Mouse (Mus musculus) kidney, embryonic 16.5 days (tissue): ENCODE measurements around the gene Aco1. TPM values are rescaled to one million over a fixed set of nuclear protein-coding genes. Genes with fewer than 3 reads are reported as not detected.

Experiments used
- ATAC-seq: fragments of 200-750 bp; cut with Nextera tagmentation; 2 replicates; pipeline ENCODE4 v1.8.0; 2017; ENCODE audit warnings: moderate TSS enrichment; ENCODE audit not compliant: low FRiP score, low TSS enrichment
- H3K27ac ChIP-seq: fragments of 300-500 bp; sonication (generic); 2 replicates; pipeline ENCODE4 v1.5.1; 2014; ENCODE audit warnings: low read length
- H3K27me3 ChIP-seq: fragments of 300-500 bp; sonication (generic); 2 replicates; pipeline ENCODE4 v1.6.1; 2014; ENCODE audit warnings: low read length, control low read depth, mixed read lengths; ENCODE audit not compliant: insufficient read depth
- H3K36me3 ChIP-seq: fragments of 300-500 bp; sonication (generic); 2 replicates; pipeline ENCODE4 v1.6.1; 2014; ENCODE audit warnings: low read length, control low read depth, mixed read lengths; ENCODE audit not compliant: insufficient read depth
- H3K4me1 ChIP-seq: fragments of 300-500 bp; sonication (generic); 2 replicates; pipeline ENCODE4 v1.6.1; 2014; ENCODE audit warnings: low read length, control low read depth, mixed read lengths; ENCODE audit not compliant: insufficient read depth
- H3K4me2 ChIP-seq: fragments of 300-500 bp; sonication (generic); replicated peaks from 2 replicates; pipeline ENCODE4 v1.6.1; 2014; ENCODE audit warnings: low read depth, low read length
- H3K4me3 ChIP-seq: fragments of 300-500 bp; sonication (generic); 2 replicates; pipeline ENCODE4 v1.5.1; 2014; ENCODE audit warnings: mild to moderate bottlenecking, low read length
- H3K9ac ChIP-seq: fragments of 300-500 bp; sonication (generic); replicated peaks from 2 replicates; pipeline ENCODE4 v1.6.1; 2014; ENCODE audit warnings: low read length
- H3K9me3 ChIP-seq: fragments of 300-500 bp; sonication (generic); 2 replicates; pipeline ENCODE4 v1.6.1; 2016; ENCODE audit warnings: low read length, control low read depth
- WGBS: fragments of 180-500 bp; shearing (Covaris S2); extraction: QIAGEN DNeasy Blood & Tissue Kit; methylation state at CpG from one replicate; pipeline ENCODE4 v1.1.7; 2014; 5-methylcytosine and 5-hydroxymethylcytosine counted together
- polyA plus RNA-seq: library from polyadenylated mRNA; unstranded; fragments of >200 nt; fragmentation: Nextera tagmentation; extraction: Ambion mirVana; gene quantifications from 2 replicates; pipeline ENCODE4 v1.2.1, GENCODE M21; 2015

Aco1 gene
- polyA plus RNA-seq, 1 experiment from 2014 or later, result 89.4 TPM

DNA sequence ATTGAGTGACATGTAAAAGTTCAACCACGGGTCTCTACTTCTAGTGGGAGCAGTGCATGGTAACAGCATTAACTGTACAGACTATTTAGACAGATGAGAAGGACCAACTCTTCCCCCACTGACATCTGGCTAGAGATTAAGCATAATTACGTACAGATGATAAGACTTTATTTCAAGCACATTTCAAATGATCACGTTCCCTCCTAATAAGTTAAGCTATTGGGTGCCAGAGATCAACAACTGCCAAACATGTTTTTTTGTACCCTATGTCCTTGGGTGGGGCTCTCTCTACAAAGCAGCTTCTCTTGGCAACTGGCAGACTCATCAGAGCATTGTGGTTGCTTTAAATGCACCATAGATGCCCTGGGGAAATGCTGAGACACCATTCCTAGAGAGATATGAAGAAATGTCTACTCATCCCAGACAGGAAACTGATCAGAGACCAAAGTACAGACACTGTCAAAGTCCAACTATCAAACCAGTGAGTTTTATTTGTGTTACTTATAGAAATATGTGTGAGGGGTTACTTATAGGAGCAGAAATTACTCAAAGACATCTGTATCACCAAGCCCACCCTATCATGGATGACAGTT is 3.1 kb upstream of the Aco1 start:
- Histone ChIP-seq H3K27me3 (no peaks in the 10 kb centered on the region), H3K9me3 (no peaks in the 10 kb centered on the region), H3K36me3 (no peaks in the 10 kb centered on the region), H3K4me2 (no peak overlapping the region), H3K4me1 (peaks cover 12% of the 10 kb centered on the region), H3K27ac (no peak overlapping the region), H3K4me3 (no peak overlapping the region), H3K9ac (no peak overlapping the region)
- no peak for ATAC-seq
- 78% methylated on average over 3 of the region's 3 CpGs for WGBS

DNA sequence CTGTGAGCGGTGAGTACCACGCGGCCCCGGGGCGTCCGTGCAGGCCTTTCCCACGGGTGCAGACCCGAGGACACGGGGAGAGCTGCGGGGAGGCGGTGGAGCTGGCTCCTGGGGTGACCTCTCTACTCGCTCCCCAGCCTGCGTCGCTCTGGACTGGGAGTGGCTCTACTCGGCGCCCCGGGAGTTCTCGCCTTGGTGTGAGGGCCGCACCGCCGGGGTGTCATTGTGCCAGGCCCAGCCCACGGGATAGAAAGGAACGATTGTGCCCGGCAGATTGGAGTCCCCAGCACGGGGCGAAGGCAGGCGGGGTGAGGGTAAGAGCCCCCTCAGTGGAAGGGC is 621 bp downstream of the Aco1 start:
- Histone ChIP-seq H3K4me3 (peak overlapping the region; percentile 81), H3K4me1 (peaks cover 21% of the 10 kb centered on the region), H3K27ac (peak overlapping the region; percentile 97), H3K9ac (peak overlapping the region; percentile 95), H3K4me2 (peak overlapping the region; percentile 70), H3K9me3 (no peaks in the 10 kb centered on the region), H3K36me3 (no peaks in the 10 kb centered on the region; the same call in 1 of the 2 replicates), H3K27me3 (no peaks in the 10 kb centered on the region)
- ATAC-seq, result no peak; the same call in 1 of the 2 replicates
- 0% methylated on average over 27 of the region's 27 CpGs for WGBS

DNA sequence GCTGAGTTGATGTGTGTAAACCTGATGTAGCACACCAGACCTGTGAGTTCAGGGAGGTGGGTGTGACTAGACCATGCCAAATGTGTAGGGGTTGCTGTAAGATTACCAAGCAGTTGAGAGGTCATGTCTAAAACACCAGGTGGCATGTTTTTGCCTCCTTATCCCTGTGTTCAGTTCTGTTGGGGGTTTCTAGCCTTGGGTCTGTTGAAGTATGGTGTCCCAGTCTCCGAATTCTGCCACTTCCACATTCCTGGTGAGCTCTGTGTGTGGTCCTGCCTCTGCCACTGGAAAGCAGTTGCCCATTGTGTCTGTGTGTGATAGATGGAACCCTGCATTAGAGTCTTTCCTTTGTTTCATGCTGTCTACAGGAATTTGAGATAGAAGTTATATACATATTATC is 1.7 kb downstream of the Aco1 start:
- no peaks in the 10 kb centered on the region for H3K9me3 ChIP-seq
- 16% methylated on average over 1 of the region's 1 CpGs for WGBS
- peaks cover 21% of the 10 kb centered on the region for H3K4me1 ChIP-seq
- H3K36me3 ChIP-seq, result no peaks in the 10 kb centered on the region; the same call in 1 of the 2 replicates
- H3K27ac ChIP-seq, result no peak overlapping the region
- H3K4me2 ChIP-seq, result peak overlapping the region; percentile 70
- peak overlapping the region; percentile 81 for H3K4me3 ChIP-seq
- H3K9ac ChIP-seq, result peak overlapping the region; percentile 95
- no peak for ATAC-seq
- H3K27me3 ChIP-seq, result no peaks in the 10 kb centered on the region

DNA sequence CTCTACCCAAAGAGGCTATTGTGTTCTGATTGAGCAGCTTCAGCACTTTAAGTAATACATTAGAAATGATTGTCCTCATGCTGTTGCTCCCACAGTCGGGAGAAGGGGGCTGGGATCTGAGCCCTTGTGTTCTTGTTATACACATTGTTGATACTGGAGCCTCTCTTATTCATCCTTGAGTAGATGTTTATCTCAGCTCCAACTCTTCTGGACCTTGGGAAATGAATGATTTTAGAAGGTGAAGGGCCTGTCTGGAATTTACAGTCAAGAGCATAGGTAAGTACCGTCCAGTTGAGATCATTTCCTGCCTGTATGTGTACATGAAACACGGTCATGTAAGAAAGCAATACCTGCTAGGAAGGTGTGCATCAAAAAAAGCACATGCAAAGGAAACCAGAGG is 2.1 kb downstream of the Aco1 start:
- Histone ChIP-seq H3K9ac (no peak overlapping the region), H3K4me2 (peak overlapping the region; percentile 70), H3K27me3 (no peaks in the 10 kb centered on the region), H3K4me3 (no peak overlapping the region), H3K36me3 (no peaks in the 10 kb centered on the region; the same call in 1 of the 2 replicates), H3K27ac (no peak overlapping the region), H3K9me3 (no peaks in the 10 kb centered on the region), H3K4me1 (peaks cover 21% of the 10 kb centered on the region)
- WGBS, result 68% methylated on average over 3 of the region's 3 CpGs
- no peak for ATAC-seq

- no peak for ATAC-seq
- Histone ChIP-seq H3K36me3 (no peaks in the 10 kb centered on the region; the same call in 1 of the 2 replicates), H3K9ac (no peak overlapping the region), H3K9me3 (no peaks in the 10 kb centered on the region), H3K4me3 (no peak overlapping the region), H3K27me3 (no peaks in the 10 kb centered on the region), H3K27ac (no peak overlapping the region), H3K4me2 (no peak overlapping the region), H3K4me1 (peaks cover 17% of the 10 kb centered on the region)
- WGBS, result 93% methylated on average over 5 of the region's 5 CpGs
Measured at GRCm38 (mm10) chr4:40148281-40148680, 5.4 kb downstream of the Aco1 start.

DNA sequence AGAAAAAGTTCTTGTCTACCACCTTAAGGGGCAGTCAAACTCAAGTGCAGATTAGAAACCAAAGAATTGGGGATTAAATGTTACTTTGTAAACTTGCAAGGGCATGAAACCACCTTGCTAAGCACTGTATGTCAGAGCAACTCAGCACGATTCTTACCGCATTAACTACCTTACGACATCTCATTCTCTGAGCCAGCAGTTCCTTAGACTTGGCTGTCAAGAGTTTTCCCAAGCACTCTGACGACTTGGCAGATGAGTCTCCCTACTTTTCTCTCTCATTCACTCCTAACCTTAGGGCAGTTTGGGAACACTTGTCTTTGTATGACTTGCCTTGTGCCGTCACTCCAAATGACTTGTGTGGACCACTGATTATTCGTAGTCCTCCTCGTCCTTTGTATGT is 7.2 kb downstream of the Aco1 start:
- no peak overlapping the region for H3K4me2 ChIP-seq
- no peak overlapping the region for H3K9ac ChIP-seq
- H3K27me3 ChIP-seq, result no peaks in the 10 kb centered on the region
- no peaks in the 10 kb centered on the region for H3K9me3 ChIP-seq
- 93% methylated on average over 7 of the region's 7 CpGs for WGBS
- H3K27ac ChIP-seq, result no peak overlapping the region
- no peak overlapping the region for H3K4me3 ChIP-seq
- H3K4me1 ChIP-seq, result peaks cover 6% of the 10 kb centered on the region
- ATAC-seq, result no peak
- no peaks in the 10 kb centered on the region; the same call in 1 of the 2 replicates for H3K36me3 ChIP-seq

GRCm38 (mm10) chr4:40152771-40153170 is 9.9 kb downstream of the Aco1 start:
- Histone ChIP-seq H3K27me3 (no peaks in the 10 kb centered on the region), H3K36me3 (no peaks in the 10 kb centered on the region; the same call in 1 of the 2 replicates), H3K4me2 (no peak overlapping the region), H3K4me3 (no peak overlapping the region), H3K4me1 (peaks cover 17% of the 10 kb centered on the region), H3K9me3 (no peaks in the 10 kb centered on the region), H3K9ac (no peak overlapping the region), H3K27ac (no peak overlapping the region)
- ATAC-seq, result no peak
- WGBS, result 100% methylated on average over 2 of the region's 2 CpGs

DNA sequence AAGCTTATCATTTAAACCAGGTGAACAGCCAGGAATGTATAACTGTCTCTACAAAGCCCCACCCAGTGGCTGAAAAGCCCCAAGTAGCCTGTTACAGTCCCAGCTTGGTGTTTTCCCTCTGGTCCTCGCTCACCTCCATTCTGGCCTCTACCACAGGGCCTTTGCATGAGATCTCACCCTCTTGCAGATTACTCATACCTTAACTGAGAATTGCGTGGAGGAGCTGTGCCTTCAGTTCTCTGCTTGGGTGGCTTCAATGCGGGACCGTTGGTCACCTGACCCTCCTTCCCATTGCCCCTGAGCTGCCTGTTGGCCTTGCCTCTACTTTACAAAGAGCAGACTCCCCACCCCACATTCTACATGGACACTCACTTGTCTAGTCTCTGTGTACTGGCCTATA is 10.6 kb downstream of the Aco1 start:
- no peak for ATAC-seq
- no peaks in the 10 kb centered on the region for H3K27me3 ChIP-seq
- H3K4me1 ChIP-seq, result peaks cover 17% of the 10 kb centered on the region
- H3K4me3 ChIP-seq, result no peak overlapping the region
- H3K4me2 ChIP-seq, result no peak overlapping the region
- 93% methylated on average over 4 of the region's 4 CpGs for WGBS
- H3K27ac ChIP-seq, result no peak overlapping the region
- H3K9ac ChIP-seq, result no peak overlapping the region
- H3K36me3 ChIP-seq, result no peaks in the 10 kb centered on the region; the same call in 1 of the 2 replicates
- H3K9me3 ChIP-seq, result no peaks in the 10 kb centered on the region

DNA sequence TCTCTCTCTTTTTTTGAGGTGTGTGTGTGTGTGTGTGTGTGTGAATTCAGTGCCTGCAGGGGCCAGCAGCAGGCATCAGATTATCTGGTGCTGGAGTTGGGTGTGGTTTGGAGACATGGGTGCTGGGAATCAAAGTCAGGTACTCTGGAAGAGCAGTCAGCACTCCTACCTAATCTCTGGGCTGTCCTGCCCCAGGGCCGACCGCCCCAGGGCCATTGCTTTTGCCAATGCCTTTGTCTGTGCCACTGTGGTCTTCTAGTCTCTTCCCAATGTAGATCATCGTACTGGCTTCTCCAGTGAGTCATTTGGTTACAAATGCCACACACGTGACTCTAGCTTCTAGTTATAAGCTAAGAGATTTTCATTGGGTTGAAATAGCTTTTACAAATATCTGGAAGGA is 11.9 kb downstream of the Aco1 start:
- no peak overlapping the region for H3K9ac ChIP-seq
- no peaks in the 10 kb centered on the region for H3K27me3 ChIP-seq
- no peaks in the 10 kb centered on the region; the same call in 1 of the 2 replicates for H3K36me3 ChIP-seq
- H3K4me2 ChIP-seq, result no peak overlapping the region
- peaks cover 17% of the 10 kb centered on the region for H3K4me1 ChIP-seq
- ATAC-seq, result no peak
- H3K9me3 ChIP-seq, result no peaks in the 10 kb centered on the region
- WGBS, result 92% methylated on average over 4 of the region's 4 CpGs
- H3K27ac ChIP-seq, result peak overlapping the region; percentile 58; the same call in 1 of the 2 replicates
- H3K4me3 ChIP-seq, result no peak overlapping the region

DNA sequence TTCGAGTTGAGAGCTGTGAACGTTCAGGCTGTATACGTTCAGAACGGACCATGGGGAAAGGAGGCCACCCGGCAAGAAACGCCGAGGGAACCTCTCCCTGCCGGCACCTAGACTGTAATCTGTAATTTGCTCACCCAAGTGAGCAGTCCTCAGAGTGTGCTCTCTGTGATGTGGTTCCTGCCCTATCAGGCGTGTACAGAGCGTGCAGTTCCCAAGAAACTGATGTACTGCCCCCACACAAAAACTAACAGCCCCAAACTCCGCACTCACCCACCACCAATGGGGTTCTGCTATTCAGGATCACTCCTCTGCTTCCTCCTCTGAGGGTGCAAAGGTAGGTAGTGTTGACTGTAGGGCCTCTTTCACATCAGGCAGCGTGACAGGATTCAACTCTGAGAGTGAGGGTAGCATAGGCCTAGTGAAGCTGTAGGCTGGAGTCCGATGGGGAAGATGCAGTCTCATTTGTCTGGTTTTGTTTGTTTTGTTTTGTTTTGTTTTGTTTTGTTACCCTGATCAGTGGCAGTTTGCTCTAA is 12.7 kb downstream of the Aco1 start:
- H3K9ac ChIP-seq, result no peak overlapping the region
- peak overlapping the region; percentile 58 for H3K27ac ChIP-seq
- peaks cover 1% of the 10 kb centered on the region for H3K36me3 ChIP-seq
- WGBS, result 62% methylated on average over 13 of the region's 13 CpGs
- peaks cover 17% of the 10 kb centered on the region for H3K4me1 ChIP-seq
- peak; percentile 88 for ATAC-seq
- no peak overlapping the region for H3K4me3 ChIP-seq
- H3K9me3 ChIP-seq, result peaks cover under 1% of the 10 kb centered on the region; the same call in 1 of the 2 replicates
- H3K27me3 ChIP-seq, result no peaks in the 10 kb centered on the region
- no peak overlapping the region for H3K4me2 ChIP-seq
